Mouse (Mus musculus) left cerebral cortex, postnatal 14 days (tissue): ENCODE results near the gene Twistnb. TPM values are rescaled to one million over a fixed set of nuclear protein-coding genes. Genes with fewer than 3 reads are reported as not detected.
A peak's percentile ranks its signal among the peaks of the same experiment; 100 is the strongest.

Experiments
- DNase-seq, 2 experiments: peaks; one replicate each; pipeline ENCODE4 v3.0.0; 2021 to 2022; ENCODE audit warnings: low spot score in 2 of 2, mixed read lengths in 1 of 2
- intact Hi-C: fragments of 180-260 bp; cut with DNase I; formaldehyde crosslinking; loops from one replicate; pipeline ENCODE4 v1.15.1; 2025
- long read RNA-seq, 2 experiments: library from polyadenylated mRNA; stranded (forward); transcript quantifications; one replicate each; pipeline ENCODE4 v2.0.0; 2021
- total RNA-seq, 2 experiments: library from RNA; stranded (reverse); gene quantifications; 2 replicates each; pipeline ENCODE4 v1.2.3; 2021

The Twistnb gene
- total RNA-seq: 10 to 100 TPM; 10.5 to 11.4 TPM
- long read RNA-seq, experiment 1, full-length matches to known transcripts: 8 of 8 reads
- long read RNA-seq, experiment 1, partial matches to known transcripts: 0 of 8 reads
- long read RNA-seq, experiment 1, other reads (novel, unspliced or antisense): 0 of 8 reads
- long read RNA-seq, experiment 2, full-length matches to known transcripts: 10 of 14 reads
- long read RNA-seq, experiment 2, partial matches to known transcripts: 0 of 14 reads
- long read RNA-seq, experiment 2, other reads (novel, unspliced or antisense): 4 of 14 reads

GRCm38 (mm10) chr12:33429387-33430160 lies at the start of gene Twistnb:
TSS of gene Twistnb (plus strand) at chr12:33429635.
- DNase-seq: peak; percentile 98 to 100
- intact Hi-C loops: loop anchor here (10.0 kb wide), 2 partner anchors 405 to 515 kb away; no protein-coding TSS in a partner anchor

GRCm38 (mm10) chr12:33388842-33389241 lies 40.6 kb upstream of the Twistnb start:
- peak; percentile 85 to 86 for DNase-seq
- intact Hi-C loops: no loop called here

GRCm38 (mm10) chr12:33390844-33391560 lies 38.4 kb upstream of the Twistnb start:
- intact Hi-C loops: loop anchor here (1.0 kb wide), 1 partner anchor 33 kb away; no protein-coding TSS in a partner anchor
- no peak for DNase-seq

- intact Hi-C loops: no loop called here
- peak; percentile 56 to 63 for DNase-seq
These were observed 34.4 kb upstream of the Twistnb start, which contains the start of gene Efcab10 for GRCm38 (mm10) chr12:33394804-33395623. TSS of gene Efcab10 (plus strand) at chr12:33394854.

GRCm38 (mm10) chr12:33403265-33403693 lies 26.2 kb upstream of the Twistnb start:
- DNase-seq: no peak
- intact Hi-C loops: no loop called here

GRCm38 (mm10) chr12:33404996-33405395 lies 24.4 kb upstream of the Twistnb start:
- intact Hi-C loops: no loop called here
- DNase-seq: no peak

GRCm38 (mm10) chr12:33405398-33406026 lies 23.9 kb upstream of the Twistnb start:
- intact Hi-C loops: no loop called here
- DNase-seq: no peak

- intact Hi-C loops: no loop called here
- no peak for DNase-seq
These were observed 17.8 kb upstream of the Twistnb start for GRCm38 (mm10) chr12:33411580-33412151.

- intact Hi-C loops: loop anchor here (1.0 to 10.0 kb wide), 3 partner anchors 34 to 510 kb away; no protein-coding TSS in a partner anchor
- DNase-seq: peak; percentile 73 to 79
These were observed 5.1 kb upstream of the Twistnb start for GRCm38 (mm10) chr12:33424329-33424728.

GRCm38 (mm10) chr12:33427293-33427692 lies 2.1 kb upstream of the Twistnb start:
- DNase-seq: no peak
- intact Hi-C loops: loop anchor here (10.0 kb wide), 2 partner anchors 402 to 512 kb away; no protein-coding TSS in a partner anchor

GRCm38 (mm10) chr12:33427726-33428125 lies 1.7 kb upstream of the Twistnb start:
- intact Hi-C loops: loop anchor here (10.0 kb wide), 2 partner anchors 403 to 513 kb away; no protein-coding TSS in a partner anchor
- no peak for DNase-seq

- no peak for DNase-seq
- intact Hi-C loops: no loop called here
These were observed 4.4 kb downstream of the Twistnb start for GRCm38 (mm10) chr12:33433812-33434211.

- DNase-seq: no peak
- intact Hi-C loops: no loop called here
These were observed 5.3 kb downstream of the Twistnb start for GRCm38 (mm10) chr12:33434758-33435157.

- no peak for DNase-seq
These were observed 26.0 kb downstream of the Twistnb start for GRCm38 (mm10) chr12:33455418-33455817.

GRCm38 (mm10) chr12:33456242-33456641 lies 26.8 kb downstream of the Twistnb start:
- intact Hi-C loops: no loop called here
- DNase-seq: no peak

More at GRCm38 (mm10) chr12:33455418-33455817, 26.0 kb downstream of the Twistnb start:
- intact Hi-C loops: no loop called here

GRCm38 (mm10) chr12:33480975-33481374 lies 51.5 kb downstream of the Twistnb start:
- DNase-seq: peak; percentile 6 to 7
- intact Hi-C loops: loop anchor here (5.0 kb wide), 2 partner anchors 471 to 951 kb away; no protein-coding TSS in a partner anchor

GRCm38 (mm10) chr12:33482931-33483330 lies 53.5 kb downstream of the Twistnb start:
- intact Hi-C loops: loop anchor here (5.0 kb wide), 2 partner anchors 469 to 949 kb away; no protein-coding TSS in a partner anchor
- DNase-seq: no peak
